ENCODE assay signal across 16 mouse cellular contexts in genomic region chr2:109487591-109487990, GRCm38 (mm10).
"Had no signal": no experiment of that assay in that cellular context is flagged by ENCODE, and none has a peak within 500 bp of the region (broad histone marks: within the 10 kb centered on the region; RNA-seq: fewer than 3 reads in every experiment).

No protein-coding gene starts in this region.

- H3K4me2 ChIP-seq: neural tube, embryonic 13.5 days; neural tube, embryonic 15.5 days; stomach, embryonic 15.5 days had no signal

- H3K4me3 ChIP-seq: neural tube, embryonic 13.5 days; neural tube, embryonic 15.5 days; stomach, embryonic 15.5 days had no signal

- DNase-seq: retina, postnatal 1 day; right cerebral cortex, adult 18-20 months; right cerebral cortex, postnatal 14 days; right cerebral cortex, postnatal 25 days; right cerebral cortex, postnatal 4 days; spleen, adult 18-20 months; thymus, adult 18-20 months; thymus, adult 2 months; thymus, postnatal 14 days; thymus, postnatal 25 days; thymus, postnatal 36 days; thymus, postnatal 4 days had no signal

- H3K27me3 ChIP-seq: neural tube, embryonic 13.5 days; neural tube, embryonic 15.5 days; stomach, embryonic 15.5 days had no signal

- H3K9me3 ChIP-seq: neural tube, embryonic 13.5 days; neural tube, embryonic 15.5 days; stomach, embryonic 15.5 days had no signal

- H3K9ac ChIP-seq: neural tube, embryonic 13.5 days; neural tube, embryonic 15.5 days; stomach, embryonic 15.5 days had no signal

- H3K4me1 ChIP-seq: neural tube, embryonic 13.5 days; neural tube, embryonic 15.5 days; stomach, embryonic 15.5 days had no signal

- H3K36me3 ChIP-seq: neural tube, embryonic 13.5 days; neural tube, embryonic 15.5 days; stomach, embryonic 15.5 days had no signal

- H3K27ac ChIP-seq: neural tube, embryonic 13.5 days; neural tube, embryonic 15.5 days; stomach, embryonic 15.5 days; stomach, postnatal 0 days had no signal
